Mouse (Mus musculus) lung, postnatal 0 days (tissue): ENCODE measurements around the gene Omg. TPM values are rescaled to one million over a fixed set of nuclear protein-coding genes. Genes with fewer than 3 reads are reported as not detected.

Experiments
- ATAC-seq: fragments of 200-750 bp; cut with Nextera tagmentation; 2 replicates; pipeline ENCODE4 v1.8.0; 2017; ENCODE audit warnings: moderate library complexity
- DNase-seq: peaks from one replicate; pipeline ENCODE4 v3.0.0-alpha.2; 2016; ENCODE audit warnings: low spot score
- H3K27ac ChIP-seq: fragments of 300-500 bp; sonication (generic); 2 replicates; pipeline ENCODE4 v1.5.1; 2014; ENCODE audit warnings: antibody characterized with exemption, mild to moderate bottlenecking, low read length, mixed read lengths
- H3K27me3 ChIP-seq: fragments of 300-500 bp; sonication (generic); replicated peaks from 2 replicates; pipeline ENCODE4 v1.6.1; 2014; ENCODE audit warnings: low read length, mixed read lengths; ENCODE audit not compliant: insufficient read depth
- H3K36me3 ChIP-seq: fragments of 300-500 bp; sonication (generic); 2 replicates; pipeline ENCODE4 v1.6.1; 2014; ENCODE audit warnings: low read length, mixed read lengths; ENCODE audit not compliant: insufficient read depth
- H3K4me1 ChIP-seq: fragments of 300-500 bp; sonication (generic); 2 replicates; pipeline ENCODE4 v1.6.1; 2014; ENCODE audit warnings: antibody characterized with exemption, low read depth, low read length, mixed read lengths; ENCODE audit not compliant: insufficient read depth
- H3K4me2 ChIP-seq: fragments of 300-500 bp; sonication (generic); replicated peaks from 2 replicates; pipeline ENCODE4 v1.6.1; 2014; ENCODE audit warnings: low read depth, mild to moderate bottlenecking, low read length, moderate library complexity, mixed read lengths
- H3K4me3 ChIP-seq: fragments of 300-500 bp; sonication (generic); 2 replicates; pipeline ENCODE4 v1.5.1; 2014; ENCODE audit warnings: low read depth, low read length
- H3K9ac ChIP-seq: fragments of 300-500 bp; sonication (generic); replicated peaks from 2 replicates; pipeline ENCODE4 v1.6.1; 2014; ENCODE audit warnings: low read depth, mild to moderate bottlenecking
- H3K9me3 ChIP-seq: fragments of 300-500 bp; sonication (generic); 2 replicates; pipeline ENCODE4 v1.6.1; 2016; ENCODE audit warnings: low read length, mixed read lengths
- CTCF ChIP-seq: IDR thresholded peaks from 2 replicates; pipeline ENCODE4 v1.5.1; 2016; ENCODE audit warnings: antibody characterized with exemption, mild to moderate bottlenecking
- EP300 ChIP-seq: IDR thresholded peaks from 2 replicates; pipeline ENCODE4 v1.6.1; 2016; ENCODE audit warnings: antibody characterized with exemption, mild to moderate bottlenecking, control low read depth
- WGBS: fragments of 180-500 bp; shearing (Covaris S2); extraction: QIAGEN DNeasy Blood & Tissue Kit; methylation state at CpG from one replicate; pipeline ENCODE4 v1.1.7; 2014; 5-methylcytosine and 5-hydroxymethylcytosine counted together
- polyA plus RNA-seq: library from polyadenylated mRNA; unstranded; fragments of >200 nt; fragmentation: Nextera tagmentation; extraction: Ambion mirVana; gene quantifications from 2 replicates; pipeline ENCODE4 v1.2.1, GENCODE M21; 2015

The Omg gene
- polyA plus RNA-seq, 1 experiment from 2014 or later: not detected

DNA sequence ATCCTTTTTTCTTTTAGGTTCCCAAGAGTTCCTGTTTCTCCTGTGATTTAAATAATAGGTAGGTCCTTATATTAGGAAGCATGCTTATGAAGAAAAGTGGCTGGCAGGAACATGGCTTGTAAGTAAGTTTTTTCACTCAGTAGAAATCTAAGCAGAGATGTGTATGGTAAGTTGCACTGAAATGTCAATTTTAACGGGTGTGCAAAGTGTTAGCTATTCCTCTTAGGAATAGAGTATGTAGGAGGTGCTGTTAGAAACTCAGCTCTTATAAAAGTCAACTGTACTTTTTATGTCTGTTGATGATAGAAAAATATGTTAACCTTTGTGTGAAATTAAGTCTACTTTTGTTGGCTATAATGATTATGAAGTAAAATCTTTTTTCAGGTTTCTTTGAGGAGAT is 35.8 kb downstream of the Omg start:
- ATAC-seq (no peak), DNase-seq (no peak)
- Histone ChIP-seq H3K4me1 (no peaks in the 10 kb centered on the region), H3K9me3 (no peaks in the 10 kb centered on the region), H3K36me3 (peaks cover 17% of the 10 kb centered on the region), H3K27me3 (no peaks in the 10 kb centered on the region), H3K9ac (no peak overlapping the region), H3K27ac (no peak overlapping the region), H3K4me2 (no peak overlapping the region), H3K4me3 (no peak overlapping the region)
- WGBS: 48% methylated on average over 1 of the region's 1 CpGs
- TF ChIP-seq CTCF (no peak), EP300 (no peak)

- no peaks in the 10 kb centered on the region for H3K9me3 ChIP-seq
- H3K27ac ChIP-seq: no peak overlapping the region
- no peak overlapping the region for H3K4me2 ChIP-seq
- no peak overlapping the region for H3K9ac ChIP-seq
- H3K27me3 ChIP-seq: no peaks in the 10 kb centered on the region
- H3K4me1 ChIP-seq: no peaks in the 10 kb centered on the region
- H3K4me3 ChIP-seq: no peak overlapping the region
- ATAC-seq (no peak), DNase-seq (no peak)
- WGBS: 92% methylated on average over 3 of the region's 3 CpGs
- TF ChIP-seq CTCF (no peak), EP300 (no peak)
- H3K36me3 ChIP-seq: peaks cover 4% of the 10 kb centered on the region; the same call in 1 of the 2 replicates
Measured at GRCm38 (mm10) chr11:79460756-79461450, 43.0 kb downstream of the Omg start.

GRCm38 (mm10) chr11:79459846-79460245 is 44.0 kb downstream of the Omg start:
- H3K4me2 ChIP-seq: no peak overlapping the region
- no peak overlapping the region for H3K4me3 ChIP-seq
- DNase-seq: no peak
- 85% methylated on average over 4 of the region's 4 CpGs for WGBS
- H3K27me3 ChIP-seq: no peaks in the 10 kb centered on the region
- TF ChIP-seq CTCF: no peak
- TF ChIP-seq EP300: no peak
- no peak for ATAC-seq
- peaks cover 4% of the 10 kb centered on the region; the same call in 1 of the 2 replicates for H3K36me3 ChIP-seq
- no peaks in the 10 kb centered on the region for H3K4me1 ChIP-seq
- no peak overlapping the region for H3K27ac ChIP-seq
- H3K9ac ChIP-seq: no peak overlapping the region
- H3K9me3 ChIP-seq: no peaks in the 10 kb centered on the region

DNA sequence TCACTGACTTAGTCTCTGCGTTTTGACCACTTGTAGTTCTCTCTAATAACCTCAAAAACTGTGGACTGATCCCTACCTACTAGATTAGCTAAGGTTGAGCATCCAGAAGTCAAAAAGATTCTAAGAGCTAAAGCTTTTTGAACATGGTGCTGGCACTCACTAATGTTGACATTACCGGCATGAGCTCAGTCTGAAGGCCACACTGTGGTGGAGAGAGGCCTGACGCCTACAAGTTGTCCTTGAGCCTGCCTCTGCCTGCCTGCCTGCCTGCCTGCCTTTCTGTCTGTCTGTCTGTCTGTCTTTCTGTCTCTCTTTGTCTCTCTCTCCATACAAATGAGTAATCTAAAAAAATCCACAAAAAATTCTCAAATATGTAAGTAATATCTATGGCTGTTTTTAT is 46.0 kb downstream of the Omg start:
- 59% methylated on average over 3 of the region's 3 CpGs for WGBS
- Histone ChIP-seq H3K9me3 (no peaks in the 10 kb centered on the region), H3K9ac (no peak overlapping the region), H3K27me3 (no peaks in the 10 kb centered on the region), H3K4me3 (no peak overlapping the region), H3K27ac (no peak overlapping the region), H3K4me2 (no peak overlapping the region), H3K36me3 (peaks cover 7% of the 10 kb centered on the region), H3K4me1 (no peaks in the 10 kb centered on the region)
- peak; percentile 65 for ATAC-seq
- TF ChIP-seq EP300 (no peak), CTCF (no peak)
- DNase-seq: peak; percentile 20

- no peak for ATAC-seq
- TF ChIP-seq EP300: no peak
- TF ChIP-seq CTCF: no peak
- Histone ChIP-seq H3K36me3 (peaks cover 16% of the 10 kb centered on the region; the same call in 1 of the 2 replicates), H3K4me1 (no peaks in the 10 kb centered on the region), H3K27me3 (no peaks in the 10 kb centered on the region), H3K9me3 (no peaks in the 10 kb centered on the region), H3K4me3 (no peak overlapping the region), H3K27ac (no peak overlapping the region), H3K4me2 (no peak overlapping the region), H3K9ac (no peak overlapping the region)
- DNase-seq: no peak
Measured at GRCm38 (mm10) chr11:79452966-79453365, 50.9 kb downstream of the Omg start.

Other genes with a start within 250 kb of the Omg start
- gene Wsb1, start 249.4 kb downstream of the Omg start, polyA plus RNA-seq: 134 and 144 TPM in 2 replicates
- not detected in 2 replicates for gene Gm9964, start 207.2 kb downstream of the Omg start, polyA plus RNA-seq
- gene Nf1, start 164.4 kb downstream of the Omg start, polyA plus RNA-seq: 7.2 and 7.5 TPM in 2 replicates
- 2.0 and 2.6 TPM in 2 replicates for gene Evi2b, start 19.7 kb upstream of the Omg start, polyA plus RNA-seq
- 0.61 and 0.64 TPM in 2 replicates for gene Evi2, start 26.5 kb upstream of the Omg start, polyA plus RNA-seq
- gene Evi2a, start 26.5 kb upstream of the Omg start, polyA plus RNA-seq: 6.4 and 8.0 TPM in 2 replicates
- gene Rab11fip4, start 87.1 kb upstream of the Omg start, polyA plus RNA-seq: 0.74 and 1.1 TPM in 2 replicates